Mouse (Mus musculus) stomach, postnatal 0 days (tissue): Measurements from ENCODE around the gene Upk1a. TPM values are rescaled to one million over a fixed set of nuclear protein-coding genes. Genes with fewer than 3 reads are reported as not detected.

Experiments
- ATAC-seq: fragments of 200-750 bp; cut with Nextera tagmentation; 2 replicates; pipeline ENCODE4 v1.8.0; 2017; ENCODE audit not compliant: low FRiP score, low TSS enrichment
- DNase-seq: peaks from one replicate; pipeline ENCODE4 v3.0.0-alpha.2; 2016; ENCODE audit warnings: low spot score
- H3K27ac ChIP-seq: fragments of 300-500 bp; sonication (generic); replicated peaks from 2 replicates; pipeline ENCODE4 v1.5.1; 2014; ENCODE audit warnings: mild to moderate bottlenecking, control low read depth
- H3K27me3 ChIP-seq: fragments of 300-500 bp; sonication (generic); 2 replicates; pipeline ENCODE4 v1.6.1; 2014; ENCODE audit warnings: low read length; ENCODE audit not compliant: control insufficient read depth, insufficient read depth
- H3K36me3 ChIP-seq: fragments of 300-500 bp; sonication (generic); 2 replicates; pipeline ENCODE4 v1.6.1; 2014; ENCODE audit warnings: low read length, mixed read lengths; ENCODE audit not compliant: control insufficient read depth, insufficient read depth
- H3K4me1 ChIP-seq: fragments of 300-500 bp; sonication (generic); replicated peaks from 2 replicates; pipeline ENCODE4 v1.6.1; 2014; ENCODE audit warnings: antibody characterized with exemption; ENCODE audit not compliant: control insufficient read depth, insufficient read depth
- H3K4me2 ChIP-seq: fragments of 300-500 bp; sonication (generic); replicated peaks from 2 replicates; pipeline ENCODE4 v1.6.1; 2014; ENCODE audit warnings: low read depth, mild to moderate bottlenecking, control low read depth, moderate library complexity
- H3K4me3 ChIP-seq: fragments of 300-500 bp; sonication (generic); 2 replicates; pipeline ENCODE4 v1.5.1; 2014; ENCODE audit warnings: low read depth, low read length, control low read depth
- H3K9ac ChIP-seq: fragments of 300-500 bp; sonication (generic); 2 replicates; pipeline ENCODE4 v1.6.1; 2014; ENCODE audit warnings: mild to moderate bottlenecking, low read length, control low read depth, mixed read lengths
- H3K9me3 ChIP-seq: fragments of 300-500 bp; sonication (generic); 2 replicates; pipeline ENCODE4 v1.6.1; 2016; ENCODE audit warnings: low read length; ENCODE audit not compliant: control insufficient read depth
- CTCF ChIP-seq: IDR thresholded peaks from 2 replicates; pipeline ENCODE4 v1.5.1; 2016; ENCODE audit warnings: antibody characterized with exemption, low read depth, mild to moderate bottlenecking, moderate library complexity
- EP300 ChIP-seq: optimal IDR thresholded peaks from 2 replicates; pipeline ENCODE3; 2016; ENCODE audit warnings: antibody characterized with exemption
- WGBS: fragments of 180-500 bp; shearing (Covaris S2); extraction: QIAGEN DNeasy Blood & Tissue Kit; methylation state at CpG from one replicate; pipeline ENCODE4 v1.1.7; 2014; 5-methylcytosine and 5-hydroxymethylcytosine counted together
- polyA plus RNA-seq: library from polyadenylated mRNA; unstranded; fragments of >200 nt; fragmentation: Nextera tagmentation; extraction: Ambion mirVana; gene quantifications from 2 replicates; pipeline ENCODE4 v1.2.1, GENCODE M21; 2015

Gene Upk1a
- polyA plus RNA-seq, 1 experiment from 2014 or later = 0.92 TPM

DNA sequence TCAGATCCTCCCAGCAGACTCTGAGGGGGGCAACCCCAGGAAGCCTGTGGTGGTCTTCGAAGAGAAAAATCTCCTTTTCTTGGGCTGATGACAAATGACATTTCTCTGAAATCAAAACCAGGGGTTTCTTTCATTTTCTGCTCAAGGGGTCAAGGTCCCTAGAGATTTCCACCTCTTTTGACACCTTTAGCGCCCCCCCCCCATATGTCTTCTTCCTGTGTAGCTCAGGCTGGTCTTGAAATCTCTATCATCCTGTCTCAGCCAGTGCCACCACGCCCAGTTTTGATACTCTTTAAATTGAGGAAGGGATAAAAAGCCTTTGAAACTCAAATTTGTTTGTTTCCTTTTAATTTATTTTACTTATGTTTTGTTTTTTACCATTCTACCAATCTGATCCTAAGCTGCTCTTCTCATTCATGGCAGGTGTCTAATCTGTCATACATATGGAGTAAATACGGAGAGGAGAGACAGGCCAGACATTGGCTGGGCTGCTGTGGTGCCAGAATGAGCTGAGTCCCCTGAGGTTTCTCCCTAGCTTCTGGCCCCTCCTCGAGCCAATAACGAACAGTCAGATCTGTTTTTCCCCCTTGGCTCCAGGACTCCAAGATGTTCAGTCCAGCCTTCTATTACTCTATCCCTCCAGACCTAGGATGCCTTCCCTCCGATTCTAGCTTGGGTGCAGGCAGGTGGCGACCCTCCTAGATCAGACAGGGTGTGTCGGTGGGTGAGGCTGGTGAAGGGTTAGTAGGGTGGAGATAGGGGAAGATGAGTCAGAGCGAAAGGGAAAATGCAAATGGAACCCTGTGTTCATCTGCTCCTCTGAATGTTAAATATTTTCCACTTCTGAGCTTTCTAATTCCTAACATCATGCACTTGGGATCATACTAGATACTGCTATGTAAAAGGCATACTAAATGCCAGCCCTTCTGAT is 18.8 kb downstream of the Upk1a start:
- no peak for DNase-seq
- Histone ChIP-seq H3K36me3 (no peaks in the 10 kb centered on the region), H3K9ac (0 out of 2 replicates have a peak overlapping the region, but pooled peaks have one; percentile 2), H3K27ac (no peak overlapping the region), H3K4me1 (no peaks in the 10 kb centered on the region; the same call in 1 of the 2 replicates), H3K4me3 (no peak overlapping the region), H3K4me2 (no peak overlapping the region), H3K27me3 (no peaks in the 10 kb centered on the region), H3K9me3 (no peaks in the 10 kb centered on the region)
- no peak for ATAC-seq
- WGBS = 61% methylated on average over 10 of the region's 10 CpGs
- TF ChIP-seq EP300 = no peak
- no peak for TF ChIP-seq CTCF

DNA sequence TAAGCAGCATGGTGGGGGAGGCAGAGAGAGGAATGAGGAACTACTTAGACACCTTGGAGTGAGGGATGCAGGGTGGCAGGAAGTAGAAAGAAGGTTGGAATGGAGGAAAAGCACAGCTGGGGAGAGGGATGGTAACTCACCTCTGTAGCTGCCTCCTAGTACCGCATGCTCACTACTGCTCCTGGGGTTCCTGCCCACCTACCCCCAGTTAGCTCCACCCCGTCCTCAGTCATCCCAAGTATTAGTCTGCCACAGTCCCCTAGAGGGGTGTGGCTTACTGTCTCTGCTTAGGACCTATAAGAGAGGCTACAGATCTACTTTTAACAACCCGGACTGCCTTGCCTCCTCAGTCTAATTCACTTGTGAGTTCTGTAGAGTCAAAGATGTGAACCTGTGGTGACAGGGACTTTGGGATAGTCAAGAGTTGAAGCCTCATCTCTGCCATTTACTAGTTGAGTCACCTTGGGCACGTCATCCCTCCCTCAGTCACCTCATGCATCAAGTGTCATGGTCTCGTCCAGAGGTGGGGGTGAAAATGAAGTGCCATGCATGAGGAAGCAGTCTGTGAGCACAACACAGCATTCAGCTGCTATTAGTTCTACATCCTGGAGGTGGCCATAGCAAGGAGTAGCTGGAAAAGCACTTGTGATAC is 19.7 kb downstream of the Upk1a start:
- Histone ChIP-seq H3K4me1 (no peaks in the 10 kb centered on the region; the same call in 1 of the 2 replicates), H3K36me3 (no peaks in the 10 kb centered on the region), H3K27me3 (no peaks in the 10 kb centered on the region), H3K9ac (no peak overlapping the region), H3K9me3 (no peaks in the 10 kb centered on the region), H3K27ac (no peak overlapping the region), H3K4me2 (no peak overlapping the region), H3K4me3 (no peak overlapping the region)
- DNase-seq = no peak
- TF ChIP-seq CTCF (no peak), EP300 (no peak)
- WGBS = 47% methylated on average over 5 of the region's 5 CpGs
- ATAC-seq = no peak

DNA sequence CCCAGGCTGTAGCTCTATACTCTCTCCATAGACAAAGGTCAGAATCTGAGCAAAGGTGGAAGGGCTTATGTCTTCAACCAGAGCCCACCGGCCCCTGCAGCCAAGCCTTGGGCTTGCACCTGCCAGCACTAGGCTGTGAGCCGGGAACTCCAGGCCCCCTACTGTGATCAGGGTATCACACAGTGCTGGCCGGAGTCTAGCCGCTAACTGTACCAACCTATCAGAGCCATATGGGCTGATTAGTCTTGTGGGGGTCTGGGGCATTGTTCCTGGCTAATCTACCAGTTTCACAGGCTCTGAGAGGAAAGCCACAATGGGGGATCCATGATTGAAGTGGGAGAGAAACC is 21.1 kb downstream of the Upk1a start:
- WGBS = 80% methylated on average over 4 of the region's 4 CpGs
- Histone ChIP-seq H3K4me2 (no peak overlapping the region), H3K36me3 (no peaks in the 10 kb centered on the region), H3K4me1 (peaks cover 3% of the 10 kb centered on the region; the same call in 1 of the 2 replicates), H3K9ac (no peak overlapping the region), H3K4me3 (no peak overlapping the region), H3K9me3 (no peaks in the 10 kb centered on the region), H3K27ac (no peak overlapping the region), H3K27me3 (no peaks in the 10 kb centered on the region)
- no peak for ATAC-seq
- DNase-seq = no peak
- TF ChIP-seq EP300 = no peak
- TF ChIP-seq CTCF = no peak

DNA sequence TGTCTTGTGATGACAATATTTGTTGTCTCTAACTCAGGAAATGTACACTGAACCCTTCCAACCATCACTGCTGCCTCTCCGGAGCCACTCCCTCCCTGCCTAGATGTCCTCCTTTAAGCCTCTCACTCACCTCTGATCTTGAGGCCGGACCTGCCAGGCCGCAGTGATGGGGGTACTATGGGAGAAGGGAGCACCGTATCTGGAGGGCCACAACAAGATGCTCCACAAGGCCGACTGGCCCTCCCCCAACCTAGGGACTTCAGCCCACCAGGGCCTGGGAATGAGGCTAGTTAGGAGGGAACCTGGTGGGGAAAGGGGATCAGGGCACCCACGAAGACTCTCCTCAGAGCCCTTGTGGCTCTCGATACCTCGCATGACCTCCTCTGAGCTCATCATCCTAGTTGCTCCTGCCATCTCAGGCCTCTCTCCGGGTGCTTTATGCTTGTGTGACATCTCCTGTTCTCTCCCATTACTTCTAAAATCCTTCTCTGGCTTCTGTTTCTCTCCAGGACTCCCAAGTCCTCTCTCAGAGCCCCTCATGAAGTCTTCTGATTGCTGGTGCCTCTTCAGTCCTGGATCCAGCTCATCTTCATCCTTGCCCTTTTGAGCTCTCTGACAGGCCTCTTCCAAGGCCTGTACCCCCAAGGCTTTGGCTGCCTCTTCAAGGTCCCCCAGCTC is 21.6 kb downstream of the Upk1a start:
- DNase-seq = no peak
- no peak for ATAC-seq
- H3K9ac ChIP-seq = no peak overlapping the region
- 92% methylated on average over 9 of the region's 9 CpGs for WGBS
- H3K9me3 ChIP-seq = no peaks in the 10 kb centered on the region
- no peak overlapping the region for H3K4me3 ChIP-seq
- no peak overlapping the region for H3K4me2 ChIP-seq
- H3K27me3 ChIP-seq = no peaks in the 10 kb centered on the region
- no peaks in the 10 kb centered on the region for H3K36me3 ChIP-seq
- peaks cover 3% of the 10 kb centered on the region; the same call in 1 of the 2 replicates for H3K4me1 ChIP-seq
- no peak for TF ChIP-seq CTCF
- TF ChIP-seq EP300 = no peak
- H3K27ac ChIP-seq = no peak overlapping the region

DNA sequence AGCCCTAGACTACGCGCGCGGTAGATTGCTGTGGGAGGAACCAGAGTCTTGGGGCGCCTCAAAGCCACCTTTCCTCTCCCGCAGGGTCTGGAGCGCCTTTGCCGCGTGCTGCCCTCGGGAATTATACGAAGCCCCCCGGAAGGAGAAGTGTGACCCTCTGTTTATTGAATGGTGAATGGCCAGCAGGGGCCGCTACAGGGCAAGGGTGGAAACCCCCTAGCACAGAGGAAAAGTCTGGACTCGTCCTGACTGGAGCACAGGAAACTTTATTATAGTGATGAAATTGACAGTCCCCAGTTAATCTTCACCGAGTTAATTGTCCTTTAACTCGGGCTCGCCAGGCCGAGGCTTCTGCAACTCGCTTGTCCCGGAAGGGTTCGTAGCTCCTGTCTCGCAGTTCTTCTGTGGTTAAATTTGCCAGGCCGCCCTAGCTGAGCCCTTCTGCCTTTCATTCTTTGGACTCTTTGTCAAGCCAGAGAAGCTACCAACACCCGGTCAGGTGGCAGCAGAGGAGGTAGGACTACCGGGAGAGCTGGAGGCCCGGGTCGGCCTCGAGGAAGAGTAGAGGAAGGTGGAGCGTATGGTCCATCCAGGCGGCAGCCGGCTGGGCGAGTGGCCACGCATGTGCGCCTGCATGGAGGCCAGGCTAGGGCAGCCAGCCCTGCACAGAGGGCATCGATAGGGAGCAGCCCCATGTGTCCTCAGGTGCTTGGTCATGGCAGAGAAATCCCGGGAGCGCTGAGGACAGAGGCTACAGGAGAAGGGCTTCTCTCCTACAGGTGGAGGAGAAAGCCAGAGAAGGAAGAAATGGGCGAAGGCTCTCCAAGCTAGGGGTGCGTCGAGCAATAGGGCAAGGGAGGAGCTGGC is 23.0 kb downstream of the Upk1a start:
- Histone ChIP-seq H3K27ac (peak overlapping the region; percentile 93), H3K4me2 (peak overlapping the region; percentile 90), H3K36me3 (peaks cover 8% of the 10 kb centered on the region), H3K4me1 (peaks cover 3% of the 10 kb centered on the region; the same call in 1 of the 2 replicates), H3K9ac (peak overlapping the region; percentile 62), H3K4me3 (peak overlapping the region; percentile 94), H3K27me3 (no peaks in the 10 kb centered on the region), H3K9me3 (no peaks in the 10 kb centered on the region)
- TF ChIP-seq CTCF (peak; percentile 96), EP300 (no peak)
- ATAC-seq = peak; percentile 50
- DNase-seq = peak; percentile 89
- 19% methylated on average over 40 of the region's 40 CpGs for WGBS
